Mouse (Mus musculus) MEL (cell line): ENCODE measurements around the gene Gm20458. TPM values are rescaled to one million over a fixed set of nuclear protein-coding genes. Genes with fewer than 3 reads are reported as not detected.

Source experiments
- DNase-seq: peaks from one replicate; pipeline ENCODE4 v3.0.0; 2011; ENCODE audit warnings: low read depth, low spot score
- H3K27ac ChIP-seq: 2 replicates; pipeline ENCODE4 v1.5.1; 2012; ENCODE audit warnings: low read depth, mild to moderate bottlenecking, control low read depth, low read length, moderate library complexity; ENCODE audit not compliant: control insufficient read depth
- H3K27me3 ChIP-seq, 2 experiments: fragments of 150-350 bp in 1 of 2; sonication (generic) in 1 of 2; 2 replicates each; pipeline ENCODE4 v1.6.1; 2012; ENCODE audit warnings: low read length in 2 of 2, mild to moderate bottlenecking in 2 of 2, improper control_type of control experiment in 1 of 2, moderate library complexity in 1 of 2; ENCODE audit not compliant: insufficient read depth in 2 of 2, control insufficient read depth in 1 of 2
- H3K36me3 ChIP-seq, 2 experiments: 2 replicates each; pipeline ENCODE4 v1.6.1; 2012 to 2014; ENCODE audit warnings: low read length in 2 of 2, improper control_type of control experiment in 1 of 2, inconsistent platforms in 1 of 2, mild to moderate bottlenecking in 1 of 2; ENCODE audit not compliant: insufficient read depth in 2 of 2, control insufficient read depth in 1 of 2
- H3K4me1 ChIP-seq, 2 experiments: fragments of 150-350 bp in 1 of 2; sonication (generic) in 1 of 2; 2 replicates each; pipeline ENCODE4 v1.6.1; 2012; ENCODE audit warnings: low read length in 2 of 2, improper control_type of control experiment in 1 of 2, mild to moderate bottlenecking in 1 of 2; ENCODE audit not compliant: insufficient read depth in 2 of 2, control insufficient read depth in 1 of 2
- H3K4me3 ChIP-seq, 2 experiments: fragments of 150-350 bp in 1 of 2; sonication (generic) in 1 of 2; 2 replicates each; pipeline ENCODE4 v1.5.1; 2012; ENCODE audit warnings: low read depth in 2 of 2, low read length in 2 of 2, mild to moderate bottlenecking in 2 of 2, moderate library complexity in 2 of 2, control low read depth in 1 of 2, improper control_type of control experiment in 1 of 2; ENCODE audit not compliant: control insufficient read depth in 1 of 2, insufficient read depth in 1 of 2
- H3K79me2 ChIP-seq: 2 replicates; pipeline ENCODE4 v1.6.1; 2012; ENCODE audit warnings: mild to moderate bottlenecking, low read length, moderate library complexity; ENCODE audit not compliant: control insufficient read depth, poor library complexity, insufficient read depth
- H3K9ac ChIP-seq: 2 replicates; pipeline ENCODE4 v1.6.1; 2012; ENCODE audit warnings: low read depth, mild to moderate bottlenecking, control low read depth, low read length, moderate library complexity; ENCODE audit not compliant: control insufficient read depth, poor library complexity, severe bottlenecking
- H3K9me3 ChIP-seq: fragments of 150-350 bp; sonication (generic); replicated peaks from 2 replicates; pipeline ENCODE4 v1.6.1; 2012; ENCODE audit warnings: mild to moderate bottlenecking, low read length, improper control_type of control experiment, moderate library complexity; ENCODE audit not compliant: insufficient read depth
- CHD1 ChIP-seq: IDR thresholded peaks from 2 replicates; pipeline ENCODE4 v1.6.1; 2012; ENCODE audit warnings: low read depth, mild to moderate bottlenecking, inconsistent platforms, low read length, improper control_type of control experiment
- CHD2 ChIP-seq: IDR thresholded peaks from 2 replicates; pipeline ENCODE4 v1.6.1; 2011; ENCODE audit warnings: low read length, improper control_type of control experiment
- CTCF ChIP-seq, 3 experiments: IDR thresholded peaks in 2 of 3; conservative IDR thresholded peaks in 1 of 3; 2 replicates each; pipeline ENCODE4 v1.5.1; 2011 to 2012; ENCODE audit warnings: low read length in 3 of 3, low read depth in 2 of 3, mild to moderate bottlenecking in 2 of 3, improper control_type of control experiment in 1 of 3, inconsistent platforms in 1 of 3, mixed read lengths in 1 of 3, moderate library complexity in 1 of 3; ENCODE audit not compliant: control insufficient read depth in 1 of 3, insufficient read depth in 1 of 3, poor library complexity in 1 of 3, severe bottlenecking in 1 of 3
- ELF1 ChIP-seq: IDR thresholded peaks from 2 replicates; pipeline ENCODE4 v1.6.1; 2014; ENCODE audit warnings: low read depth, mild to moderate bottlenecking, inconsistent platforms, low read length, improper control_type of control experiment, moderate library complexity
- ETS1 ChIP-seq: IDR thresholded peaks from 2 replicates; pipeline ENCODE4 v1.6.1; 2012; ENCODE audit warnings: low read depth, mild to moderate bottlenecking, inconsistent platforms, low read length, improper control_type of control experiment, moderate library complexity
- GATA1 ChIP-seq: IDR thresholded peaks from 2 replicates; pipeline ENCODE4 v1.6.1; 2011; ENCODE audit warnings: low read depth, low read length, improper control_type of control experiment
- JUND ChIP-seq: IDR thresholded peaks from 2 replicates; pipeline ENCODE4 v1.6.1; 2011; ENCODE audit warnings: low read depth, mild to moderate bottlenecking, improper control_type of control experiment, low read length
- MAFK ChIP-seq: IDR thresholded peaks from 2 replicates; pipeline ENCODE4 v1.6.1; 2011; ENCODE audit warnings: low read depth, mild to moderate bottlenecking, low read length, improper control_type of control experiment, borderline replicate concordance
- MAZ ChIP-seq: IDR thresholded peaks from 2 replicates; pipeline ENCODE4 v1.6.1; 2012; ENCODE audit warnings: low read depth, mild to moderate bottlenecking, inconsistent platforms, low read length, improper control_type of control experiment
- MXI1 ChIP-seq: IDR thresholded peaks from 2 replicates; pipeline ENCODE4 v1.6.1; 2011; ENCODE audit warnings: mild to moderate bottlenecking, low read depth, low read length, improper control_type of control experiment
- NELFE ChIP-seq: IDR thresholded peaks from 2 replicates; pipeline ENCODE4 v1.6.1; 2011; ENCODE audit warnings: low read depth, low read length, improper control_type of control experiment
- POLR2A ChIP-seq, 2 experiments: IDR thresholded peaks; 2 replicates each; pipeline ENCODE4 v1.6.1; 2011 to 2012; ENCODE audit warnings: low read length in 2 of 2, mild to moderate bottlenecking in 2 of 2, control low read depth in 1 of 2, improper control_type of control experiment in 1 of 2, low read depth in 1 of 2, moderate library complexity in 1 of 2; ENCODE audit not compliant: control insufficient read depth in 1 of 2, insufficient read depth in 1 of 2, poor library complexity in 1 of 2
- POLR2AphosphoS2 ChIP-seq: IDR thresholded peaks from 2 replicates; pipeline ENCODE4 v1.6.1; 2011; ENCODE audit warnings: low read length, improper control_type of control experiment
- POLR2AphosphoS5 ChIP-seq: IDR thresholded peaks from 2 replicates; pipeline ENCODE4 v1.6.1; 2012; ENCODE audit warnings: low read depth, borderline replicate concordance, mild to moderate bottlenecking, inconsistent platforms, low read length, moderate library complexity, mixed read lengths
- RAD21 ChIP-seq: IDR thresholded peaks from 2 replicates; pipeline ENCODE4 v1.6.1; 2011; ENCODE audit warnings: mild to moderate bottlenecking, low read depth, low read length, improper control_type of control experiment
- RCOR1 ChIP-seq: IDR thresholded peaks from 2 replicates; pipeline ENCODE4 v1.6.1; 2012; ENCODE audit warnings: low read depth, mild to moderate bottlenecking, inconsistent platforms, low read length, improper control_type of control experiment
- SMC3 ChIP-seq: IDR thresholded peaks from 2 replicates; pipeline ENCODE4 v1.6.1; 2011; ENCODE audit warnings: low read depth, low read length, improper control_type of control experiment
- TCF12 ChIP-seq: IDR thresholded peaks from 2 replicates; pipeline ENCODE4 v1.6.1; 2014; ENCODE audit warnings: low read depth, mild to moderate bottlenecking, inconsistent platforms, low read length, improper control_type of control experiment, moderate library complexity
- UBTF ChIP-seq: IDR thresholded peaks from 2 replicates; pipeline ENCODE4 v1.6.1; 2012; ENCODE audit warnings: low read depth, mild to moderate bottlenecking, inconsistent platforms, low read length, improper control_type of control experiment, moderate library complexity, borderline replicate concordance; ENCODE audit not compliant: insufficient read depth
- ZC3H11A ChIP-seq: IDR thresholded peaks from 2 replicates; pipeline ENCODE4 v1.6.1; 2012; ENCODE audit warnings: low read depth, mild to moderate bottlenecking, inconsistent platforms, low read length, improper control_type of control experiment
- ZKSCAN1 ChIP-seq: IDR thresholded peaks from 2 replicates; pipeline ENCODE4 v1.6.1; 2012; ENCODE audit warnings: low read depth, mild to moderate bottlenecking, inconsistent platforms, low read length, improper control_type of control experiment, moderate library complexity
- polyA plus RNA-seq, 2 experiments: library from polyadenylated mRNA; stranded (reverse) in 1 of 2; unstranded in 1 of 2; fragments of >175 nt in 1 of 2; fragments of >200 nt in 1 of 2; gene quantifications; 2 replicates each; pipeline versions ENCODE4 v1.2.1 to v1.2.4; 2012; ENCODE audit warnings: low replicate concordance in 2 of 2, low read depth in 1 of 2; ENCODE audit not compliant: insufficient read length in 2 of 2, insufficient read depth in 1 of 2, missing spikeins in 1 of 2
- total RNA-seq: library from RNA; depleted of rRNA; stranded (reverse); fragments of 300-350 nt; gene quantifications from 2 replicates; pipeline ENCODE4 v1.2.3, GENCODE M21; 2012

Gm20458 gene
- total and polyA plus RNA-seq, 3 experiments: 1.0 to 19.2 TPM; not detected in 1

DNA sequence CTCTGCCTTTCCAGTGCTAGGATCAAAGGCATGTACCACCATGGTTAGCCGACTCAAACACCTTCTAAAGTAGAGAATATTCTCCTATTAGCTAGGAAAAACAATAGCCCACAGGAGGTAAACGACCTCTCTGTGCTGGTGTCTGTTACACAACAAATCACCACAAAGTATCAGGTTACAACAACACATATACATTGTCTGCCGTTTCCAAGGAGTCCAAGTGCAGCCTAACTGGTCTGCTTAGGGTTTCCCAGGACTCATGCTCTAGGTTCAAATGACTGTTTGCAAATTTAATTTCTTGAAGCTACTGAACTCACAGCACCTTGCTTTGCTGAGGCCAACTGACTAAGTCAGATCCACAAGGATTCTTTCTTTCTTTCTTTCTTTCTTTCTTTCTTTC, 41.3 kb upstream of the Gm20458 start:
- H3K4me3 ChIP-seq: no peak overlapping the region
- no peak overlapping the region for H3K27ac ChIP-seq
- H3K9ac ChIP-seq: no peak overlapping the region
- H3K36me3 ChIP-seq: no peaks in the 10 kb centered on the region
- no peaks in the 10 kb centered on the region for H3K79me2 ChIP-seq
- no peak for DNase-seq
- TF ChIP-seq GATA1 (no peak), JUND (no peak), MAFK (no peak), TCF12 (no peak), POLR2A (IDR thresholded peaks at IDR 0.05; ENCODE audit: control insufficient read depth in 1 of 2, insufficient read depth in 1 of 2, low read depth in 1 of 2, low read length in 2 of 2, poor library complexity in 1 of 2) (no peak), RAD21 (no peak), UBTF (no peak), NELFE (no peak), POLR2AphosphoS5 (no peak), ZC3H11A (no peak), ETS1 (no peak), ZKSCAN1 (no peak), CHD2 (no peak), SMC3 (no peak), ELF1 (no peak), RCOR1 (no peak)
- H3K4me1 ChIP-seq: no peaks in the 10 kb centered on the region
- H3K9me3 ChIP-seq: no peaks in the 10 kb centered on the region
- no peaks in the 10 kb centered on the region; a peak in 1 of 4 replicates for H3K27me3 ChIP-seq

DNA sequence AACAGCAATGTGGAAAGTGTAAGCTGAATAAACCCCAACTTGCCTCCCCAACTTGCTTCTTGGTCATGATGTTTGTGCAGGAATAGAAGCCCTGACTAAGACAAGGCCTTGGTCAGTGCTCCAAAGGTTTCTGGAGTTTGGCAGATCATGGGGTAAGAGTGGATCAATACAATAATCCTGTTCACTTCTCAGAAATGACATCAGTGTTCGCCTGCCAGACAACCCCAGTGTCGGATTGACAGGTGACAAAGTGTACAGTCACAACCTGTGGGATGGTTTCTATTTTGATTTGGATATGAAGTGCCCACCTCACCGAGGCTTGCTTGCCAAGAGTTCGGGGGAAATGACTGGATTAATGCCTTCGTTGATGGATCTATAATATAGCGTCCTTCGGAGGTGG, 39.5 kb upstream of the Gm20458 start:
- Histone ChIP-seq H3K9ac (no peak overlapping the region), H3K4me1 (no peaks in the 10 kb centered on the region), H3K36me3 (no peaks in the 10 kb centered on the region), H3K79me2 (no peaks in the 10 kb centered on the region), H3K27me3 (peaks cover 0 to 1% of the 10 kb centered on the region in 2 experiments; a peak in 3 of 4 replicates), H3K4me3 (no peak overlapping the region), H3K9me3 (no peaks in the 10 kb centered on the region), H3K27ac (no peak overlapping the region)
- TF ChIP-seq CTCF (IDR thresholded peaks at IDR 0.05 in 2 of 3, conservative IDR thresholded peaks at IDR 0.05 in 1 of 3; ENCODE audit: control insufficient read depth in 1 of 3, insufficient read depth in 1 of 3, low read depth in 2 of 3, low read length in 3 of 3, poor library complexity in 1 of 3, severe bottlenecking in 1 of 3): no peak
- no peak for TF ChIP-seq ZC3H11A
- TF ChIP-seq MAZ: no peak
- TF ChIP-seq MXI1: no peak
- TF ChIP-seq CHD1: no peak
- no peak for TF ChIP-seq UBTF
- no peak for TF ChIP-seq POLR2AphosphoS2
- TF ChIP-seq RCOR1: no peak
- no peak for DNase-seq
